Mouse (Mus musculus) CH12.LX (cell line): ENCODE measurements around the gene Ppp1r37. TPM values are rescaled to one million over a fixed set of nuclear protein-coding genes. Genes with fewer than 3 reads are reported as not detected.

Source experiments
- DNase-seq: peaks from one replicate; pipeline ENCODE4 v3.0.0-alpha.2; 2013; ENCODE audit errors: extremely low read depth
- H3K27ac ChIP-seq: 2 replicates; pipeline ENCODE4 v1.5.1; 2012; ENCODE audit warnings: low read depth, mild to moderate bottlenecking, control low read depth, moderate library complexity; ENCODE audit not compliant: insufficient read depth
- H3K27me3 ChIP-seq: replicated peaks from 2 replicates; pipeline ENCODE3; 2012; ENCODE audit warnings: inconsistent platforms
- H3K36me3 ChIP-seq, 2 experiments: replicated peaks in 1 of 2; 2 replicates each; pipeline versions ENCODE3 to v1.6.1; 2012; ENCODE audit warnings: inconsistent platforms in 1 of 2, low read length in 1 of 2, mild to moderate bottlenecking in 1 of 2, mixed read lengths in 1 of 2, moderate library complexity in 1 of 2; ENCODE audit not compliant: control insufficient read depth in 1 of 2, insufficient read depth in 1 of 2
- H3K4me1 ChIP-seq, 2 experiments: 2 replicates each; pipeline ENCODE4 v1.6.1; 2012; ENCODE audit warnings: inconsistent platforms in 1 of 2, moderate library complexity in 1 of 2; ENCODE audit not compliant: insufficient read depth in 2 of 2, control insufficient read depth in 1 of 2
- H3K4me2 ChIP-seq: 2 replicates; pipeline ENCODE4 v1.6.1; 2012; ENCODE audit warnings: low read depth, mild to moderate bottlenecking, control low read depth; ENCODE audit not compliant: poor library complexity, insufficient read depth, severe bottlenecking
- H3K4me3 ChIP-seq, 3 experiments: fragments of 150-350 bp in 1 of 3; sonication (generic) in 1 of 3; replicated peaks in 1 of 3; 2 replicates each; pipeline versions ENCODE3 to v1.5.1; 2011 to 2012; ENCODE audit warnings: low read depth in 2 of 3, low read length in 2 of 3, mild to moderate bottlenecking in 2 of 3, moderate library complexity in 2 of 3, control low read depth in 1 of 3, improper control_type of control experiment in 1 of 3, inconsistent platforms in 1 of 3, mixed read lengths in 1 of 3; ENCODE audit not compliant: poor library complexity in 1 of 3
- H3K79me2 ChIP-seq: replicated peaks from 2 replicates; pipeline ENCODE4 v1.6.1; 2012; ENCODE audit warnings: mild to moderate bottlenecking, moderate library complexity; ENCODE audit not compliant: control insufficient read depth, poor library complexity, insufficient read depth, severe bottlenecking; ENCODE audit errors: extremely low read depth
- H3K9ac ChIP-seq: 2 replicates; pipeline ENCODE4 v1.6.1; 2012; ENCODE audit warnings: low read depth, mild to moderate bottlenecking, control low read depth, moderate library complexity; ENCODE audit not compliant: insufficient read depth
- H3K9me3 ChIP-seq: replicated peaks from 2 replicates; pipeline ENCODE3; 2012; ENCODE audit warnings: low read length, inconsistent platforms, mixed read lengths
- BHLHE40 ChIP-seq: IDR thresholded peaks from 2 replicates; pipeline ENCODE4 v1.6.1; 2011; ENCODE audit warnings: mild to moderate bottlenecking, low read depth, low read length, improper control_type of control experiment
- E2F4 ChIP-seq: IDR thresholded peaks from 2 replicates; pipeline ENCODE4 v1.6.1; 2011; ENCODE audit warnings: low read depth, low read length, improper control_type of control experiment; ENCODE audit not compliant: insufficient replicate concordance
- ELF1 ChIP-seq: IDR thresholded peaks from 2 replicates; pipeline ENCODE4 v1.6.1; 2014; ENCODE audit warnings: low read depth, mild to moderate bottlenecking, inconsistent platforms, low read length, improper control_type of control experiment
- IRF4 ChIP-seq: IDR thresholded peaks from 2 replicates; pipeline ENCODE4 v1.6.1; 2014; ENCODE audit warnings: low read depth, mild to moderate bottlenecking, inconsistent platforms, low read length, improper control_type of control experiment
- KAT2A ChIP-seq: IDR thresholded peaks from 2 replicates; pipeline ENCODE4 v1.6.1; 2012; ENCODE audit warnings: low read length, improper control_type of control experiment, inconsistent platforms; ENCODE audit not compliant: insufficient replicate concordance
- MAZ ChIP-seq: IDR thresholded peaks from 2 replicates; pipeline ENCODE4 v1.6.1; 2012; ENCODE audit warnings: low read depth, mild to moderate bottlenecking, inconsistent platforms, low read length, improper control_type of control experiment, moderate library complexity
- NELFE ChIP-seq: IDR thresholded peaks from 2 replicates; pipeline ENCODE4 v1.6.1; 2011; ENCODE audit warnings: low read depth, low read length, improper control_type of control experiment
- NRF1 ChIP-seq: IDR thresholded peaks from 2 replicates; pipeline ENCODE4 v1.6.1; 2014; ENCODE audit warnings: low read depth, mild to moderate bottlenecking, inconsistent platforms, low read length, improper control_type of control experiment, moderate library complexity
- RCOR1 ChIP-seq: conservative IDR thresholded peaks from 2 replicates; pipeline ENCODE4 v1.6.1; 2012; ENCODE audit warnings: low read depth, mild to moderate bottlenecking, inconsistent platforms, low read length, improper control_type of control experiment
- SIN3A ChIP-seq: IDR thresholded peaks from 2 replicates; pipeline ENCODE4 v1.6.1; 2012; ENCODE audit warnings: low read length, improper control_type of control experiment, inconsistent platforms
- SMC3 ChIP-seq: IDR thresholded peaks from 2 replicates; pipeline ENCODE4 v1.6.1; 2011; ENCODE audit warnings: low read depth, low read length, improper control_type of control experiment
- USF1 ChIP-seq: IDR thresholded peaks from 2 replicates; pipeline ENCODE4 v1.6.1; 2014; ENCODE audit warnings: low read depth, mild to moderate bottlenecking, inconsistent platforms, low read length, improper control_type of control experiment
- ZNF384 ChIP-seq: IDR thresholded peaks from 2 replicates; pipeline ENCODE4 v1.6.1; 2012; ENCODE audit warnings: low read depth, low read length, improper control_type of control experiment, inconsistent platforms
- dilution Hi-C: fragments of 300-500 bp; cut with MboI; formaldehyde crosslinking; loops from 2 replicates; pipeline ENCODE4 v1.14.3; 2020; ENCODE audit warnings: low sequenced_read_pairs; ENCODE audit not compliant: extremely low pct_unique_long_range_greater_than_20kb, extremely low pct_ligation_motif_present
- in situ Hi-C: fragments of 300-500 bp; cut with MboI; formaldehyde crosslinking; loops from 3 replicates; pipeline ENCODE4 v1.14.3; 2019; ENCODE audit warnings: low sequenced_read_pairs, low pct_ligation_motif_present, low pct_unique_long_range_greater_than_20kb, mixed read lengths
- polyA plus RNA-seq: library from polyadenylated mRNA; unstranded; fragments of >175 nt; gene quantifications from 2 replicates; pipeline ENCODE4 v1.2.1, GENCODE M21; 2012; ENCODE audit warnings: low read depth; ENCODE audit not compliant: insufficient read length
- total RNA-seq, 2 experiments: library from RNA; depleted of rRNA; stranded (reverse); fragments of 300-350 nt in 1 of 2; fragments of >200 nt in 1 of 2; gene quantifications; 2 replicates each; pipeline ENCODE4 v1.2.3; 2012 to 2014

Gene Ppp1r37
- total and polyA plus RNA-seq, 3 experiments = 7.3 to 15.7 (median 13.8) TPM

- H3K36me3 ChIP-seq = peaks cover 23 to 66% of the 10 kb centered on the region in 2 experiments
- H3K27me3 ChIP-seq = no peaks in the 10 kb centered on the region
- H3K9me3 ChIP-seq = no peaks in the 10 kb centered on the region
- no peak for TF ChIP-seq RCOR1
- TF ChIP-seq NRF1 = no peak
- TF ChIP-seq KAT2A = no peak
- TF ChIP-seq SIN3A = no peak
- no peak overlapping the region for H3K4me2 ChIP-seq
- H3K4me3 ChIP-seq = no peak overlapping the region
- DNase-seq = no peak
- no peak overlapping the region for H3K27ac ChIP-seq
- peaks cover 8 to 44% of the 10 kb centered on the region in 2 experiments for H3K4me1 ChIP-seq
- in situ Hi-C loops = loop anchor here (25.0 kb wide), 1 partner anchor 146 kb away; the partner anchor contains the start of genes Ckm and Klc3
- dilution Hi-C loops = no loop called here
- peaks cover 57% of the 10 kb centered on the region for H3K79me2 ChIP-seq
- no peak overlapping the region for H3K9ac ChIP-seq
These were observed 4.6 kb downstream of the Ppp1r37 start for GRCm38 (mm10) chr7:19557982-19558900.

- no peaks in the 10 kb centered on the region for H3K9me3 ChIP-seq
- H3K36me3 ChIP-seq = peaks cover 31 to 75% of the 10 kb centered on the region in 2 experiments
- TF ChIP-seq IRF4 = no peak
- TF ChIP-seq NELFE = no peak
- TF ChIP-seq SIN3A = no peak
- TF ChIP-seq MAZ = no peak
- no peak for TF ChIP-seq ELF1
- no peak for TF ChIP-seq USF1
- TF ChIP-seq E2F4 = no peak
- no peak for TF ChIP-seq BHLHE40
- no peak for TF ChIP-seq ZNF384
- no peak for TF ChIP-seq SMC3
- TF ChIP-seq, all 38 proteins: peak for 0
- H3K27ac ChIP-seq = no peak overlapping the region
- peaks cover 58% of the 10 kb centered on the region for H3K79me2 ChIP-seq
- in situ Hi-C loops (loop anchor here (25.0 kb wide), 1 partner anchor 145 kb away; the partner anchor contains the start of genes Ckm and Klc3), dilution Hi-C loops (no loop called here)
- no peak overlapping the region for H3K9ac ChIP-seq
- H3K4me1 ChIP-seq = peaks cover 8 to 35% of the 10 kb centered on the region in 2 experiments
- H3K4me2 ChIP-seq = no peak overlapping the region
- no peaks in the 10 kb centered on the region for H3K27me3 ChIP-seq
- no peak for DNase-seq
- H3K4me3 ChIP-seq = no peak overlapping the region
These were observed 5.8 kb downstream of the Ppp1r37 start for GRCm38 (mm10) chr7:19557086-19557485.
